Mouse (Mus musculus): ENCODE data around the gene Lrrc4c. TPM values are rescaled to one million over a fixed set of nuclear protein-coding genes. Genes with fewer than 3 reads are reported as not detected.

Lrrc4c gene
- polyA plus RNA-seq, 1 experiment from 2014 or later = 19.5 TPM

DNA sequence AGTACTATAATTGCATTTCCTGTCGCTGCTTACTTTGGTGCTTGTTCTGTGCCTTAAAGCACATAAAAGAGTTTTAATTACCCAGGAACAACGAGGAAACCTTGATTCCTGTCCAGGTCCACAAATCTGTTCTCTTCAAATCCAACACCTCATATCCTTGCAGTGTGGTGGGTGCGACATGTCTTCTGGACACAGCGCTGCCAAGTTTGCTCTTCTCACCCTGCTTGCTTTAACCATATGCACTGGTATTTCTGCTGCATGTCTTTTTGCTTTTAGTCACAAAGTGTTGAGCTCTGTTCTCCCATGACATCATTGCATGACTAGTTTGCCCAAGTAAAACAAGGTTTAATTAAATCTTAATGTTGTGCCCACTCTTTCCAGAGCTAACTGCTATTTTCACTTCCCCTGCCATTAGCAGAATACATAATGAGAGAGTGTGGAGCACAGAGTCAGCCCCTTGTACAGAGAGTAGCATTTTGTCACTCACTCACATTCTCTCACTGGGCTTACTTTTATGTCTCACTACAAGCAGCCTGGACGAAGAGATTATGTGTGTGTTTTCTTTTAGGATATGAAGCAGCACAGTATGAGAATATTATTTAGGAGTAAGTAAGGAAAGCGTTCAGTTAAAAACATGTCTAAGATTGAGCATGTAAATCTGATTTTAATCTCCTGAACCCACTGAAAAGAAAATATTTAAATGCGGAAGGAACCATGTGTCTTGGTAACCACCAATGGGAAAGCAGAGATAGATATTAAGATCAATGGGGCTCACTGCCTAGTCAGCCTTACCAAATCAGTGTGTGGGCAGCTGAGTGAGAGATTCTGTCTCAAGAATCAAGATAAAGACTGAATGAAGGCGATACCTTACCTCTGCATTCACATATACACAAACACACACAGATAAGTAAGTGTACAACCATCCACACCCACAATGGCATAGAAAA is 1096.7 kb downstream of the Lrrc4c start:
- WGBS = 55% methylated on average over 8 of the region's 8 CpGs
- peak; percentile 91 for ATAC-seq

DNA sequence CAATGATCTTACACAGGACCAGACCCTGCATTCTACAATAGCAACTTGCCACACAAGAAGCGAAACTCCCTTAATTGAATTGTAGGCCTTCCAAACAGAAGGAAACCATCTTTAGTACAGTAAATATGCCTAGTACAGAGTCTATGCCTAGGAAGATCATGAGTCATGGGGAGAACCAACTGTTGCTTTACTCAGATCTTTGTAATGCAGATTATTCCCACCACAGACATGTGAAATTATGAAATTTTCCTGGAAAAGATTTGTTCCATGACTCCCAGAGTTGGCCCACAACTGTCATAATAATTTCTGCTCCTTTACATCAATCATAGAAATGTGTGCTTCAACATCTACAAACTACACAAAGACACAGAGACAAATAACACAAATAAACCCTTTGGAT is 1116.2 kb downstream of the Lrrc4c start:
- no peaks in the 10 kb centered on the region for H3K4me1 ChIP-seq (ENCODE audit: control insufficient read depth, insufficient read depth, low read length)

More for the DNA sequence above, 1096.7 kb downstream of the Lrrc4c start:
- Histone ChIP-seq H3K9me3 (replicated peaks; ENCODE audit: control insufficient read depth, low read length) (no peaks in the 10 kb centered on the region), H3K4me2 (ENCODE audit: low read length) (no peak overlapping the region), H3K27ac (ENCODE audit: low read depth, low read length) (no peak overlapping the region), H3K4me3 (ENCODE audit: low read depth, low read length) (no peak overlapping the region), H3K4me1 (ENCODE audit: control insufficient read depth, insufficient read depth, low read length) (peaks cover 4% of the 10 kb centered on the region; the same call in 1 of the 2 replicates), H3K36me3 (ENCODE audit: control insufficient read depth, insufficient read depth, low read length) (no peaks in the 10 kb centered on the region), H3K9ac (ENCODE audit: low read length) (no peak overlapping the region), H3K27me3 (replicated peaks; ENCODE audit: control insufficient read depth, insufficient read depth, low read length) (no peaks in the 10 kb centered on the region)
- DNase-seq (ENCODE audit: low spot score) = peak; percentile 68

DNA sequence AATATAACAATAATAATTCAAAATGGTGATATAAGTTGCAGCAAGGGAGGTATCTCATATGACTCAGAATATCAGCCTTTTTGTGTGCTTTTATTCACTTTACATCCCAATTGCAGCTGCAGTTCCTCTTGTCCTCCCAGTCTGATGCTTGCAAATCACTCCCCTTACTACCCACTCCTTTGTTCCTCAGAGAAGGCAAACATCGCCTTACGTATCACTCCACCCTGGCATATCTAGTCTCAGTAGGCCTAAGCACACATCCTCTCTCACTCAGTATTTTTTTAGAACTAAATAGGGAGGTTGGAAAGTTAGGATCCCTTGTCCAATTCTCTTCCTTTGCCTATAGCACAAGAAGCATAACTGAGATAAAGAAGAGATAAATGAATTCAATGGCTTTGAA is 1117.6 kb downstream of the Lrrc4c start:
- Histone ChIP-seq H3K4me1 (ENCODE audit: control insufficient read depth, insufficient read depth, low read length) (no peaks in the 10 kb centered on the region), H3K4me2 (ENCODE audit: low read length) (no peak overlapping the region)
- WGBS = 94% methylated on average over 2 of the region's 2 CpGs

More for the DNA sequence above, 1116.2 kb downstream of the Lrrc4c start:
- no peaks in the 10 kb centered on the region for H3K9me3 ChIP-seq (replicated peaks; ENCODE audit: control insufficient read depth, low read length)
- no peak overlapping the region for H3K4me3 ChIP-seq (ENCODE audit: low read depth, low read length)
- ATAC-seq (no peak), DNase-seq (ENCODE audit: low spot score) (no peak)
- 98% methylated on average over 1 of the region's 1 CpGs for WGBS
- no peak overlapping the region for H3K27ac ChIP-seq (ENCODE audit: low read depth, low read length)
- H3K36me3 ChIP-seq (ENCODE audit: control insufficient read depth, insufficient read depth, low read length) = no peaks in the 10 kb centered on the region
- H3K27me3 ChIP-seq (replicated peaks; ENCODE audit: control insufficient read depth, insufficient read depth, low read length) = no peaks in the 10 kb centered on the region
- no peak overlapping the region for H3K9ac ChIP-seq (ENCODE audit: low read length)
- H3K4me2 ChIP-seq (ENCODE audit: low read length) = no peak overlapping the region

DNA sequence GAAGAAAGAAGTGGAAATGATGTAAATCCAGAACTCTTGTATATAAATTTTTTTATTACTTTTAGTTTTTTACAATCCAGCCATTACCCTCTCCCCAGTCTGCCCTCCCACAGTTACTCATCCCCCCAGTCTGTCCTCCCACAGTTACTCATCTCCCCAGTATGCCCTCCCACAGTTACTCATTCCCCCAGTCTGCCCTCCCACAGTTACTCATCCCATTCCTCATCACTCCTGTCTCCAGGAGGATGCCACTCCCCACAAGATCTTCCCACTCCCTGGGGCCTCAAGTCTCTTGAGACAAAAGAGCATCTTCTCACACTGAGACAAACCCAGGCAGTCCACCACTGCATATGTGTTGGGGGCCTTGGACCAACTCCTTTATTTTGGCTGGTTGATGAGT is 1119.8 kb downstream of the Lrrc4c start:
- H3K27ac ChIP-seq (ENCODE audit: low read depth, low read length) = no peak overlapping the region
- DNase-seq (ENCODE audit: low spot score) (no peak), ATAC-seq (no peak)
- H3K9ac ChIP-seq (ENCODE audit: low read length) = no peak overlapping the region
- no peaks in the 10 kb centered on the region for H3K27me3 ChIP-seq (replicated peaks; ENCODE audit: control insufficient read depth, insufficient read depth, low read length)
- no peak overlapping the region for H3K4me3 ChIP-seq (ENCODE audit: low read depth, low read length)
- H3K4me2 ChIP-seq (ENCODE audit: low read length) = no peak overlapping the region
- H3K9me3 ChIP-seq (replicated peaks; ENCODE audit: control insufficient read depth, low read length) = no peaks in the 10 kb centered on the region
- no peaks in the 10 kb centered on the region for H3K36me3 ChIP-seq (ENCODE audit: control insufficient read depth, insufficient read depth, low read length)
- H3K4me1 ChIP-seq (ENCODE audit: control insufficient read depth, insufficient read depth, low read length) = no peaks in the 10 kb centered on the region

More for the DNA sequence above, 1117.6 kb downstream of the Lrrc4c start:
- Histone ChIP-seq H3K9me3 (replicated peaks; ENCODE audit: control insufficient read depth, low read length) (no peaks in the 10 kb centered on the region), H3K27me3 (replicated peaks; ENCODE audit: control insufficient read depth, insufficient read depth, low read length) (no peaks in the 10 kb centered on the region), H3K27ac (ENCODE audit: low read depth, low read length) (no peak overlapping the region), H3K36me3 (ENCODE audit: control insufficient read depth, insufficient read depth, low read length) (no peaks in the 10 kb centered on the region), H3K9ac (ENCODE audit: low read length) (no peak overlapping the region), H3K4me3 (ENCODE audit: low read depth, low read length) (no peak overlapping the region)
- DNase-seq (ENCODE audit: low spot score) = no peak
- ATAC-seq = no peak

DNA sequence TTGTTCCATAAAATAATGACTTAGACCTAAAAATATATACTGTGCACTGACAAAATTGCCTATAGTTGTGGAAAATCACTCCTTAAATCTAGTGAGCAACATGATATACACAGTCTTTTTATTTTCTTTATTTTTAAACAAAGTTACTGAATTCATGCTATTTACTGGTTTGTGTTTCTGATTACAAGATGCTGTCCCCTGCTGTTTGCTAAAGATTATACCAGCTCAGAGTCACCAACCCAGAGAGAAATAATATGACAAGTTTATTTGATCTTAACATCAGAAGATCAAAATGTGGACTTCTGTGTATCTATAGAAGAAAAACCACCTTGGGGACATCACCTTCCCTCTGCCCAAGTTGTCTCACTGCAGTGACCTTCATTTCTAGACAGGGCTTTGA is 1145.6 kb downstream of the Lrrc4c start:
- H3K9me3 ChIP-seq (replicated peaks; ENCODE audit: control insufficient read depth, low read length) = no peaks in the 10 kb centered on the region
- no peak overlapping the region for H3K9ac ChIP-seq (ENCODE audit: low read length)
- no peak overlapping the region for H3K4me2 ChIP-seq (ENCODE audit: low read length)
- no peak overlapping the region for H3K27ac ChIP-seq (ENCODE audit: low read depth, low read length)
- no peaks in the 10 kb centered on the region for H3K27me3 ChIP-seq (replicated peaks; ENCODE audit: control insufficient read depth, insufficient read depth, low read length)
- 0 out of 2 replicates have a peak, but pooled peaks cover under 1% of the 10 kb centered on the region for H3K4me1 ChIP-seq (ENCODE audit: control insufficient read depth, insufficient read depth, low read length)
- H3K36me3 ChIP-seq (ENCODE audit: control insufficient read depth, insufficient read depth, low read length) = no peaks in the 10 kb centered on the region
- no peak overlapping the region for H3K4me3 ChIP-seq (ENCODE audit: low read depth, low read length)
- ATAC-seq = no peak
- no peak for DNase-seq (ENCODE audit: low spot score)

DNA sequence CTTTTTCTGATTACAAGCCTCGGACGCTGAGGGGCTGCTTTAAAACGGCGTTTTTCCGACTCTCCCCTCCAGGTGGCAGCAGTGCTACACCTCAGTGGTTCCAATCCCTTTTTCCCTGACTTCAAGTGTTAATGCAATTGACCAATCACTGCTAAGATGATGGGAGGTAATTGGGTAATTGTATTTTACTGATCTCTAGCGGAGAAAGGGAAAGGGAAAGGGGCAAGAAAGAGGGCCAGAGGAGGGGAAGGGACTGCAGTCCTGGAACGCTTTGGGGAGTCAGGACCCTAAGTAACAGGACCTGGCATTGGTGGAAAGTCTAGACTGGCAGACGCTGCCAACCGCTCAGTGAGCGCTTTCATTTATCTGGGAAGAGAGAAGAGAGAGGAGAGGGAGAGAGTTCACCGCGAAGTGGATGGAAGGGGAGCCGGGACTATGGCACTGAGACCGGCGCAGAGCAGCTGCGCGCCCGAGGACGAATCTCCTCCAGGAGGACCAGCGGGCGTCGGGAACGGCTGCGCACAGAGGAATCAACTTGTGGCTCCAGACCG is 1148.3 kb downstream of the Lrrc4c start:
- H3K4me3 ChIP-seq (ENCODE audit: low read depth, low read length) = peak overlapping the region; percentile 51
- peak overlapping the region; percentile 68 for H3K4me2 ChIP-seq (ENCODE audit: low read length)
- under 1% methylated on average over 25 of the region's 25 CpGs for WGBS
- ATAC-seq (peak; percentile 91), DNase-seq (ENCODE audit: low spot score) (peak; percentile 96)
- no peaks in the 10 kb centered on the region for H3K27me3 ChIP-seq (replicated peaks; ENCODE audit: control insufficient read depth, insufficient read depth, low read length)
- H3K27ac ChIP-seq (ENCODE audit: low read depth, low read length) = peak overlapping the region; percentile 90
- 0 out of 2 replicates have a peak, but pooled peaks cover 5% of the 10 kb centered on the region for H3K4me1 ChIP-seq (ENCODE audit: control insufficient read depth, insufficient read depth, low read length)
- H3K9me3 ChIP-seq (replicated peaks; ENCODE audit: control insufficient read depth, low read length) = no peaks in the 10 kb centered on the region
- H3K36me3 ChIP-seq (ENCODE audit: control insufficient read depth, insufficient read depth, low read length) = no peaks in the 10 kb centered on the region
- H3K9ac ChIP-seq (ENCODE audit: low read length) = peak overlapping the region; percentile 72

DNA sequence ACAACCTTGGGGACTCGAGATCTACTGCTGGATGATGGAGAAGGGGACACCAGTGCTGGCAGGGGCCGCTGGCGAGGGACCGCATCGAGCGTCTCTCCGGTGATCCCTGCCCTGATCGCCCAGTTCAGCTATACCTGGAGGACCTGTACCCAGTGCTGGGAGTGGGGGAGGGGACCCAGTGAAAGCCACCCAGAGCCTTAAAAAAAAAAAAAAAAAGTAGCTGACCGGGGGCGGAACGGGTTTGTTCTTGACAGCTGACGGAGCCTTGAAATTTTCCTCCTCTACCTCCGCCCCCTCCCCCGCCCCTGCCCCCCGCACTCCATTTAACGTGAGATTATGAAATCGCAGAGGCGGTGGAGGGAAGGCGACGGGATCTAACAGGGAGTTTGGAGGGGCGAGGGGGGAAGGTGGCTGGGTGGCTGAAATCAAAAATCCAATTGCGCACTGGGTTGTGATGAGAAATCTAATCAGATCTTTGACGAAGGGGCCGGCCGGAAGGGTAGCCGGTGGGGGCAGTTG is 1149.1 kb downstream of the Lrrc4c start:
- Histone ChIP-seq H3K9ac (ENCODE audit: low read length) (peak overlapping the region; percentile 72), H3K36me3 (ENCODE audit: control insufficient read depth, insufficient read depth, low read length) (no peaks in the 10 kb centered on the region), H3K27me3 (replicated peaks; ENCODE audit: control insufficient read depth, insufficient read depth, low read length) (no peaks in the 10 kb centered on the region), H3K27ac (ENCODE audit: low read depth, low read length) (peak overlapping the region; percentile 90), H3K4me1 (ENCODE audit: control insufficient read depth, insufficient read depth, low read length) (peaks cover 5% of the 10 kb centered on the region; the same call in 1 of the 2 replicates), H3K4me2 (ENCODE audit: low read length) (peak overlapping the region; percentile 68), H3K9me3 (replicated peaks; ENCODE audit: control insufficient read depth, low read length) (no peaks in the 10 kb centered on the region), H3K4me3 (ENCODE audit: low read depth, low read length) (peak overlapping the region; percentile 51)
- WGBS = under 1% methylated on average over 26 of the region's 26 CpGs
- DNase-seq (ENCODE audit: low spot score) = peak; percentile 73
- peak; percentile 73 for ATAC-seq

DNA sequence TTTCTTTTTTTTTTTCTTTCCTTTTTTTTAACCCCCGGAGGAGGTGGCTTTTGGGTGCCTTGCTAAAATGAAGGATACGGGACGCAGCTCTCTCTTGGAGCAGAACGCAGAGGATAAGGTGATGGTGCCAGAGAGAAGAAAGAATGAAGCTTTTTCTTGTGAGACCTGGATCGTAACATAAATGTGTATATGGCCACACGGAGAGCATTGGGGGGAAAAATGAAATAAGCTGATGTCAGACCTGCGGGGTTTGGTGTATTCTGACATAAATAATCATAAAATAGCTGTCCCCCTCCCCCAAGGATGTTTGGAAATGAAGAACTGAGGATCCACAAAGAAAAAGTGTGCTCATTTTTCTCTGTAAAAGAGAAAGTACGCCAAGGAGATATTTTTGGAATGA is 1149.7 kb downstream of the Lrrc4c start:
- Histone ChIP-seq H3K4me1 (ENCODE audit: control insufficient read depth, insufficient read depth, low read length) (peaks cover 5% of the 10 kb centered on the region; the same call in 1 of the 2 replicates), H3K4me3 (ENCODE audit: low read depth, low read length) (peak overlapping the region; percentile 51), H3K27ac (ENCODE audit: low read depth, low read length) (peak overlapping the region; percentile 90; the same call in 1 of the 2 replicates), H3K9ac (ENCODE audit: low read length) (peak overlapping the region; percentile 72), H3K36me3 (ENCODE audit: control insufficient read depth, insufficient read depth, low read length) (no peaks in the 10 kb centered on the region), H3K27me3 (replicated peaks; ENCODE audit: control insufficient read depth, insufficient read depth, low read length) (no peaks in the 10 kb centered on the region), H3K4me2 (ENCODE audit: low read length) (peak overlapping the region; percentile 68), H3K9me3 (replicated peaks; ENCODE audit: control insufficient read depth, low read length) (no peaks in the 10 kb centered on the region)
- DNase-seq (ENCODE audit: low spot score) = peak; percentile 49
- no peak for ATAC-seq
- WGBS = under 1% methylated on average over 8 of the region's 8 CpGs

All from forebrain, embryonic 14.5 days (tissue).